In the genomic region with DNA sequence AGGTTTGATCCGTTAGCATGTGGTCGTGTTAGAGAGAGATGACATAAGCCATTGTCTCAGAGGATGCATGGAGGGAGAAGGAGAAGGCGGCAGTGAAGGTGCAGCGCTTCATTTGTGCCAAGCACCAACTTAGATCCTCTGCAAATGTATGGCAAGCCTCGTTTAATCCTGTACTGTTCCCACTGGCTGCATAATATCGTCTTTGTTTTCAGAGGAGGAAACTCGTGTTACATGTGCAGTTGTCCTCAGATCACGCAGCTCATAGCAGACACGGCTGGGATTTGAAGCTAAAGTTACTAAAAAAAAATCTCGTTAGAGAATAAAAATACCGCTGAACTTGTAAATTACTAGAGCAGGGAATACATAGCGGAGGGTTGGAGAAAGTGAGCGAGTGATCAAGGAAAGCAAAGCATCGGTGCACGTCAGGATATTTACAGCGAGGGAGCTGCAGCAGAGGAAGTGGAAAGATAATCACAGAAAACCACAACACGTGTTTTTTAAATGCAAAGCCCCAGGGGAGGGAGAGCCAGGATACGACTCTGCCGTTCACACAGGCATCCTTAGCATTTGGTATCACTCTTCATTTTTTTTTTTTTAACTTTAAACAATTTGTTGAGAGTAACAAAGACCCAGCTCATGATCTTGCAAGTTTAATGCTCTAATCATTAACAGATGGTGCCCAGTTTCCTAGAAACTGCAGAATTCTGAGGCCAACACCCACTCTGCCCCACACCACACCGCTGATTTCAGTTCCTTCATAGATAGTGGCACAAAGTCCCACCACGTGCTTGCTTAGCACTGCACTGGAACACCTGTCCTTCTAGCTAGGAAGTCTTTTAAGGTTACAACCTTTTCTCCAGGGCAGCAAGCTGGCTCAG, we compare ENCODE assay signal across 8 mouse cellular contexts. TPM values are rescaled to one million over a fixed set of nuclear protein-coding genes. Genes with fewer than 3 reads are reported as not detected.
DNase-seq lines count a peak whose midpoint lies in the region; ATAC-seq and TF ChIP-seq lines count a peak whose summit lies in the region.

No protein-coding gene starts in this region.

- DNase-seq in forebrain, embryonic 10.5 days (ENCODE audit: extremely low spot score, low spot score): no peak
- peak; percentile 55 for DNase-seq in T-cell, adult 2 months (ENCODE audit: low spot score)
- peak; percentile 63 for DNase-seq in forebrain, postnatal 0 days
- peak; percentile 30 for DNase-seq in midbrain, embryonic 14.5 days
- peak; percentile 46 for DNase-seq in thymus, postnatal 25 days
- no peak for DNase-seq in cerebellum, postnatal 36 days

- no peak overlapping the region for H3K9ac ChIP-seq in forebrain, embryonic 12.5 days
- 0 out of 2 replicates have a peak overlapping the region, but pooled peaks have one; percentile 6 for H3K9ac ChIP-seq in forebrain, postnatal 0 days
- peak overlapping the region; percentile 14; the same call in 1 of the 2 replicates for H3K9ac ChIP-seq in kidney, embryonic 16.5 days (replicated peaks; ENCODE audit: low read length)
- no peak overlapping the region for H3K9ac ChIP-seq in midbrain, embryonic 14.5 days (replicated peaks; ENCODE audit: low read length)

- no peaks in the 10 kb centered on the region for H3K27me3 ChIP-seq in forebrain, embryonic 10.5 days (ENCODE audit: poor library complexity, severe bottlenecking)
- no peaks in the 10 kb centered on the region for H3K27me3 ChIP-seq in forebrain, embryonic 12.5 days
- no peaks in the 10 kb centered on the region for H3K27me3 ChIP-seq in forebrain, postnatal 0 days (ENCODE audit: insufficient read depth, low read length)
- no peaks in the 10 kb centered on the region for H3K27me3 ChIP-seq in kidney, embryonic 16.5 days (ENCODE audit: insufficient read depth, low read length)
- H3K27me3 ChIP-seq in midbrain, embryonic 14.5 days (ENCODE audit: control insufficient read depth, insufficient read depth, low read length): no peaks in the 10 kb centered on the region

- H3K9me3 ChIP-seq in forebrain, embryonic 10.5 days: 0 out of 2 replicates have a peak, but pooled peaks cover 2% of the 10 kb centered on the region
- H3K9me3 ChIP-seq in forebrain, embryonic 12.5 days: no peaks in the 10 kb centered on the region
- H3K9me3 ChIP-seq in forebrain, postnatal 0 days (ENCODE audit: low read length): no peaks in the 10 kb centered on the region
- H3K9me3 ChIP-seq in kidney, embryonic 16.5 days (ENCODE audit: low read length): peaks cover 3% of the 10 kb centered on the region
- no peaks in the 10 kb centered on the region for H3K9me3 ChIP-seq in midbrain, embryonic 14.5 days (ENCODE audit: control insufficient read depth, low read length)

- ATAC-seq in forebrain, embryonic 12.5 days (ENCODE audit: low FRiP score): no peak
- peak; percentile 85 for ATAC-seq in forebrain, postnatal 0 days
- peak; percentile 88 for ATAC-seq in kidney, embryonic 16.5 days (ENCODE audit: low FRiP score, low TSS enrichment)
- no peak for ATAC-seq in midbrain, embryonic 14.5 days (ENCODE audit: low FRiP score, low TSS enrichment)

- H3K4me2 ChIP-seq in forebrain, embryonic 12.5 days: no peak overlapping the region
- H3K4me2 ChIP-seq in forebrain, postnatal 0 days (ENCODE audit: low read depth): peak overlapping the region; percentile 43
- peak overlapping the region; percentile 51 for H3K4me2 ChIP-seq in kidney, embryonic 16.5 days (replicated peaks; ENCODE audit: low read depth, low read length)
- peak overlapping the region; percentile 17; the same call in 1 of the 2 replicates for H3K4me2 ChIP-seq in midbrain, embryonic 14.5 days (ENCODE audit: low read length)

- no peaks in the 10 kb centered on the region for H3K36me3 ChIP-seq in forebrain, embryonic 10.5 days (replicated peaks)
- no peaks in the 10 kb centered on the region for H3K36me3 ChIP-seq in forebrain, embryonic 12.5 days (replicated peaks)
- no peaks in the 10 kb centered on the region for H3K36me3 ChIP-seq in forebrain, postnatal 0 days (ENCODE audit: insufficient read depth)
- no peaks in the 10 kb centered on the region for H3K36me3 ChIP-seq in kidney, embryonic 16.5 days (ENCODE audit: insufficient read depth, low read length)
- H3K36me3 ChIP-seq in midbrain, embryonic 14.5 days (ENCODE audit: control insufficient read depth, insufficient read depth, low read length): no peaks in the 10 kb centered on the region

- peaks cover 16% of the 10 kb centered on the region for H3K4me1 ChIP-seq in forebrain, embryonic 10.5 days
- peaks cover 2% of the 10 kb centered on the region; the same call in 1 of the 2 replicates for H3K4me1 ChIP-seq in forebrain, embryonic 12.5 days
- H3K4me1 ChIP-seq in forebrain, postnatal 0 days (ENCODE audit: insufficient read depth): peaks cover 4% of the 10 kb centered on the region; the same call in 1 of the 2 replicates
- peaks cover 14% of the 10 kb centered on the region for H3K4me1 ChIP-seq in kidney, embryonic 16.5 days (ENCODE audit: insufficient read depth, low read length)
- H3K4me1 ChIP-seq in midbrain, embryonic 14.5 days (ENCODE audit: control insufficient read depth, insufficient read depth, low read length): no peaks in the 10 kb centered on the region

- H3K4me3 ChIP-seq in forebrain, embryonic 10.5 days: no peak overlapping the region
- no peak overlapping the region; the same call in 1 of the 2 replicates for H3K4me3 ChIP-seq in forebrain, embryonic 12.5 days (replicated peaks)
- H3K4me3 ChIP-seq in forebrain, postnatal 0 days (ENCODE audit: low read depth, low read length): peak overlapping the region; percentile 14
- peak overlapping the region; percentile 22 for H3K4me3 ChIP-seq in kidney, embryonic 16.5 days (ENCODE audit: low read length)
- no peak overlapping the region for H3K4me3 ChIP-seq in midbrain, embryonic 14.5 days (replicated peaks; ENCODE audit: low read depth, low read length)

- no peak for TF ChIP-seq CTCF in forebrain, postnatal 0 days (IDR thresholded peaks at IDR 0.05; ENCODE audit: low read depth)

- WGBS in forebrain, embryonic 10.5 days: 46% methylated on average over 21 of the region's 21 CpGs
- WGBS in forebrain, embryonic 12.5 days: 38% methylated on average over 21 of the region's 21 CpGs
- WGBS in forebrain, postnatal 0 days: 22% methylated on average over 21 of the region's 21 CpGs
- WGBS in kidney, embryonic 16.5 days: 19% methylated on average over 21 of the region's 21 CpGs
- 51% methylated on average over 21 of the region's 21 CpGs for WGBS in midbrain, embryonic 14.5 days

- peak overlapping the region; percentile 75 for H3K27ac ChIP-seq in forebrain, embryonic 10.5 days
- no peak overlapping the region for H3K27ac ChIP-seq in forebrain, embryonic 12.5 days
- peak overlapping the region; percentile 36; the same call in 1 of the 2 replicates for H3K27ac ChIP-seq in forebrain, postnatal 0 days (ENCODE audit: low read depth, low read length)
- H3K27ac ChIP-seq in kidney, embryonic 16.5 days (ENCODE audit: low read length): no peak overlapping the region
- H3K27ac ChIP-seq in midbrain, embryonic 14.5 days (replicated peaks; ENCODE audit: low read depth, low read length): no peak overlapping the region

RNA-seq across cellular contexts. Expression of a gene that starts 9.4 kb away (rescaled TPM):
- polyA plus RNA-seq in forebrain, embryonic 10.5 days (2016; fragmentation: Nextera tagmentation; extraction: Ambion mirVana): 64.7 and 75.7 TPM in 2 replicates
- 52.3 and 62.4 TPM in 2 replicates for polyA plus RNA-seq in forebrain, embryonic 12.5 days (2016; fragmentation: Nextera tagmentation; extraction: Ambion mirVana)
- total RNA-seq in forebrain, postnatal 0 days (2014; rRNA removed): 21.6 and 22.9 TPM in 2 replicates
- 6.2 and 10.9 TPM in 2 replicates for polyA plus RNA-seq in forebrain, postnatal 0 days (2015; fragmentation: Nextera tagmentation; extraction: Ambion mirVana)
- 45.6 and 49.6 TPM in 2 replicates for polyA plus RNA-seq in kidney, embryonic 16.5 days (2015; fragmentation: Nextera tagmentation; extraction: Ambion mirVana)
- 23.7 and 32.0 TPM in 2 replicates for polyA plus RNA-seq in midbrain, embryonic 14.5 days (2014; fragmentation: Nextera tagmentation; extraction: Ambion mirVana)

Comparison
In these comparisons a context has a peak if more than half of its experiments do, and no peak if none do; other contexts are left out.
1. DNase-seq: peak in T-cell, adult 2 months (single experiment), forebrain, postnatal 0 days (single experiment), midbrain, embryonic 14.5 days (single experiment) and thymus, postnatal 25 days (single experiment); none in forebrain, embryonic 10.5 days (single experiment) and cerebellum, postnatal 36 days (0 of 2).
2. H3K27ac ChIP-seq: peak in forebrain, embryonic 10.5 days (single experiment) and forebrain, postnatal 0 days (single experiment); none in forebrain, embryonic 12.5 days (single experiment), kidney, embryonic 16.5 days (single experiment) and midbrain, embryonic 14.5 days (single experiment).
3. H3K4me3 ChIP-seq: peak in forebrain, postnatal 0 days (single experiment) and kidney, embryonic 16.5 days (single experiment); none in forebrain, embryonic 10.5 days (single experiment), forebrain, embryonic 12.5 days (single experiment) and midbrain, embryonic 14.5 days (single experiment).
4. ATAC-seq: peak in forebrain, postnatal 0 days (single experiment) and kidney, embryonic 16.5 days (single experiment); none in forebrain, embryonic 12.5 days (single experiment) and midbrain, embryonic 14.5 days (single experiment).
5. H3K9ac ChIP-seq: peak in forebrain, postnatal 0 days (single experiment) and kidney, embryonic 16.5 days (single experiment); none in forebrain, embryonic 12.5 days (single experiment) and midbrain, embryonic 14.5 days (single experiment).